Mouse (Mus musculus): ENCODE results near the gene Lax1. TPM values are rescaled to one million over a fixed set of nuclear protein-coding genes. Genes with fewer than 3 reads are reported as not detected.
"Not testable (repeated sequence)": the region's sequence is repeated elsewhere in the genome, so short reads cannot be mapped to it uniquely, and the experiment has no call there.

Gene Lax1
- polyA plus RNA-seq, 1 experiment, result 4.1 TPM

DNA sequence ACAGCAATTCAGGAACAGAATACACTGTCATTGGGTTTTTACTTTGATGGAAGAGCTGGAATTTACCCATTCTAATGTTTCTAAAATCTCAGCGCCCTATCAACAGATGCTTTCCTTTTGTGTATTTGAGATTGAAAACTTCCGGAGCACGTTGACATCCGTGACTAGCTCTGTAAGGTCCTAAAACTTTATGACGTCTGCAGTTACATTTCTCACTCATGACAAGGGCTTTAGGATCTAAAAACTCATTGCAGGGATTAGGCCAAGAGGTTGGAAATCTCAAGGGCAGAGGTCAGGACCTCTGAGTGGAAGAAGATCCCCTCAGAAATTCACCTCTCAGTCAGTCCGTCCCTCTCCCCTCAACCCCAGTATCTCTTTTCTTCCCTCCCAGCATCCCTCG lies 1.6 kb downstream of the Lax1 start:
- DNase-seq (ENCODE audit: low spot score), result no peak

- no peak for DNase-seq (ENCODE audit: low spot score)
Measured at GRCm38 (mm10) chr1:133685749-133686519, 4.0 kb downstream of the Lax1 start.

- DNase-seq (ENCODE audit: low spot score), result no peak
Measured at GRCm38 (mm10) chr1:133671801-133672200, 18.1 kb downstream of the Lax1 start.

GRCm38 (mm10) chr1:133671266-133671665 lies 18.6 kb downstream of the Lax1 start:
- no peak for DNase-seq (ENCODE audit: low spot score)

DNA sequence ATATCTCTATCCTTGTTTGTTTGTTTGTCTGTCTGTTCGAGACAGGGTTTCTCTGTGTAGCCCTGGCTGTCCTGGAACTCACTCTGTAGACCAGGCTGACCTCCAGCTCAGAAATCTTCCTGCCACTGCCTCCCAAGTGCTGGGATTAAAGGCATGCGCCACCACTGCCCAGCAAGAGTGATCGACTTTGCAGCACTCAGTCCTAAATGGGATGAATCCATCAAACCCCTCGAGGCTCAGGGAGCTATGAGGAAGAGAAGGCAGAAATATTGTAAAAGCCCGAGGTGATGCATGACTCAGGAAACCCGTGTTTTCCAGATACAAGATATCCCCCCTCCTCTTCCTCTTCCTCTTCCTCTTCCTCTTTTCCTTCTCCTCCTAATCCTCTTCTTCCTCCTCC lies 19.1 kb downstream of the Lax1 start:
- DNase-seq (ENCODE audit: low spot score), result no peak

DNA sequence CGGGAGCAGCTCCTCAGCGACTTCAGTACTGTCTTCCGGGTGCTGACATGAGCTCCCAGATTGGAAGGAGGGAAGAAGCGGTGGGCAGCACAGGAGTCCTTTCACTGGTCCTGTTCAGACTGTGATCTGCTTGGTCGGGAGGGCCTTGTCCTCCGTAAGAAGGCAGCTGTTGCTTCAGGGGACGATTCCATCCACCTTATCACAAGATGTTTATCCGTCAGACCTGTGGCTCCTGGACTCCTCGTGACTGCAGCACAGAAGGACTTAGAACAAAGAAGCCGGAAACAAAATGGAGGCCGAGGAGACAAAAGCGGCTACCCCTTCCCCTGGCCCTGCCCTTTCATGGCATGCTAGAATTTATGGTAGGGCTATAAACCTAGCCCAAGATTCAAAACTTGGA lies 19.7 kb downstream of the Lax1 start:
- no peak for DNase-seq (ENCODE audit: low spot score)

- no peak for DNase-seq (ENCODE audit: low spot score)
Measured at GRCm38 (mm10) chr1:133668618-133669017, 21.3 kb downstream of the Lax1 start.

DNA sequence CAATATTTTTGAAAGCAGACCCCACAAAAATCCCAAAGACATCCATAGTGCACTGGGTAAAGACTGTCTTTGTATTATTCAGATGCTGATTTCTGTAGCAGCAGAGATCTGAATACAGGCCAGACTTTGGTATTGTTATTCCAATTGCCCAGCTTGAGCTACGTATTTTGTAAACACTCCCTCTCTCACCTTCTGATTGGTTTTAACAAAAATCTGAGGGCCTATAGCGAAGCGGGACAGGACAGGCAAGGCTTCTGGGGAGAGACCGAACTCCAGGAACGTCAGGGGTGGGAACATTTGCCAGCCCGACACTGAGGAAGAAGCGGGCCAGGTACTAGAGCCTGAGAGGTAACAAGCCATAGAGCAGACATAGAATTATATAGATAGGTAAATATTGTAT lies 22.2 kb downstream of the Lax1 start:
- DNase-seq (ENCODE audit: low spot score), result no peak

DNA sequence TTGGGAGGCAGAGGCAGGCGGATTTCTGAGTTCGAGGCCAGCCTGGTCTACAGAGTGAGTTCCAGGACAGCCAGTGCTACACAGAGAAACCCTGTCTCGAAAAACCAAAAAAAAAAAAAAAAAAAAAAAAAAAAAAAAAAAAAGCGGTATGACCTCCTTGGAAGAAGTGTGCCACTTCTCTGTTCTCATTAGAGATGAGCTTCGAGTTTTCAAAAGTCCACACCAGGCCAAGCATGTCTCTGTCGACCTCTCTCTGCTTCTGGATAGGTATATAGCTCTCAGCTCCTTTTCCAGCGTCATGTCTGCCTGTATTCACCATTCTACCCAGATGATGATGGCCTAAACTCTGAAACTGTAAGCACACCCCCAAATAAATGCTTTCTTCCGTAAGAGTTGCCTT lies 24.2 kb downstream of the Lax1 start:
- not testable (repeated sequence) for DNase-seq (ENCODE audit: low spot score)

DNA sequence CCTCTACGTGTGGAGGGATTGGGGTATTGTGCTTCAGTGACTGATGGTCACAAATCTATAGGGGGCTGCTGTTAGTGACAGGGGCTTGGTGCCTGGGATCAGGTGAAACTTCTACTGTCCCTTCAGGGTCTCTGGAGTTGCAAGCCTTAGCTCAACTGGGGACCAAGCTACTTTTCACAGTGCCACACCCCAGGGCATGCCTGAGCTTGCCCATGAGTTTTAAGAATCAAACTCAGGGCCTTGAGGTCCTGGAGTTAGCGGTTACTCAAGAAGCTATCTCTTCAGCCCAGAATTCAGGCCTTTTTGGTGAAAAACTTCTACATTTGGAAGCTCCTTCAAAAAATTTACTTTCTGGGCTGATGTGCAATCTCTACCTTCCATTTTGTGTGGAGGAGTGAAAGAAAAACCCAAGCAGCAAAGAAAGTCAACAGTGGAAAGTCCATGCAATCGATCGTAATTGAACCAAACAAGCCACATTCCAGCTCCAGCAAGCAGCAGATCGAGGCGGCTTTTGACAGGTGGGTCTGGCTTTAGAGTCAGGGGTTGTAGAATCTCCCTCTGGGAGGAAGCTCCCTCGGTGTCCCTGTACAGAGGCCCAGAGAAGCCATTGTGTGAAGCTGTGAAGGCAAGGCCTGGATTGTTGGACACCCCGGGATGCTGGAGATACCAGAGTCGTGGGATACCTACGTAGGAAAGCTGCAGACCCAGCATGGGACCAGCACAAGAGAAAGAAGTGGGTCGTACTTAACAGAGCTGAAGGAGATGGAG lies 25.5 kb downstream of the Lax1 start:
- no peak for DNase-seq (ENCODE audit: low spot score)

- DNase-seq (ENCODE audit: low spot score), result no peak
Measured at GRCm38 (mm10) chr1:133663427-133663826, 26.5 kb downstream of the Lax1 start.

GRCm38 (mm10) chr1:133662941-133663340 lies 27.0 kb downstream of the Lax1 start:
- no peak for DNase-seq (ENCODE audit: low spot score)

- peak; percentile 81 for DNase-seq (ENCODE audit: low spot score)
Measured at GRCm38 (mm10) chr1:133661203-133661933, 28.5 kb downstream of the Lax1 start, which contains the start of gene Gm38394. TSS of gene Gm38394 (minus strand) at chr1:133661318.

DNA sequence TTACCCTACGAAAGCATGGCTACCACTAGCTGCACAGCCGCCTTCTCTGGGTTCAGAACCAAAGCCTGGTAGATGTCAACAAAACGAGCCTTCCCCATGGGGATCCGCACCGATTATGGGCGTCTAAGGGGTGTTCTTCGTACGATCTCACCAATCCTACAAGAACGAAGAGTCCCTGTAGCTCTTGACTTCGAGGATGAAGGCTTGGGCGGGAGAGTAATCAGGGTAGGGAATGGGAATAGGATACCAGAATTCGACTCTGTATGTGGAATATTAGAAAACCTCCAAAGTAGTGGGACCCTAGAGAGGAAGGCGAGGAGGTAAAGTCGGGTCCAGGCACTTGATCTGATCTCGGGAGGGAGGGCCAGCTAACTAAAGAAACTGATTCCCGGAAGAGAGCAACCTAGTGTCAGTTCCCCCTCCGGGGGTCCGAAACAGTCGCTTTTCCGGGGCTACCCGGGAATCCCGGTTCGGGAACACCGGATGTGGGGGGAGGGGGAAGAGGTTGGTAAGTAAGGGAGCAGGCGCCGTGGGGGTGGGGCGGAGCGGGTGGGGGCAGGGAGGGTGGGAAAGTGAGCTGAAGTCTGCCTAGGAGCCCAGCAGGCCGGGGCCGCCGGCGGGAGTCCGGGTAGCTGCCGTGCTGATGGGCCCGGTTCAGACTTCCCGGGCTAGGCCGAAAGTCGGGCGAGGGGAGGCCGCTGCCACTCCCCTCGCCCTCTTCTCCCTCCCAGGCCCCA lies 29.3 kb downstream of the Lax1 start, which contains the start of gene Zbed6:
Zbed6 (minus strand) TSS at position 420 of the 737 bp plus-strand sequence.
- DNase-seq (ENCODE audit: low spot score), result peak; percentile 60

DNA sequence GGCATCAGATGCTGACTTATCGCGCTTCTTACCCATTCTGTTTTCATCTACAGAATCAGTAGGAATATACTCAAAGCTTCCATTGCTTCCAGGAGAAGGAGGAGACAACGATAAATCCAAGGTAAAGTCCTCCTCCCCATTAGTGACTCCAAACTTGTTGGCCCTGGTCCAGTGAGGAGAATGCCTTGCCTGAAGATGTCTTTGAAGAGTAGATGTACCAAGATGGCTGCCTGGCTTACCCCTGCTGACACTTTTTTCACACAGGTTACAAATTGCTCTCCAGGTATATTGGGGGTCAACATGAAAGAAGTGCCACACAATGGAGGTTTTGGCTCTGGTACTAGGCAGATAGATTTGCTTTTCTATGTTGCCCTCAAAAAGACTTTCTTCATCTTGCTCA lies 31.0 kb downstream of the Lax1 start:
- no peak for DNase-seq (ENCODE audit: low spot score)

- DNase-seq (ENCODE audit: low spot score), result no peak
Measured at GRCm38 (mm10) chr1:133656811-133657210, 33.1 kb downstream of the Lax1 start.

DNA sequence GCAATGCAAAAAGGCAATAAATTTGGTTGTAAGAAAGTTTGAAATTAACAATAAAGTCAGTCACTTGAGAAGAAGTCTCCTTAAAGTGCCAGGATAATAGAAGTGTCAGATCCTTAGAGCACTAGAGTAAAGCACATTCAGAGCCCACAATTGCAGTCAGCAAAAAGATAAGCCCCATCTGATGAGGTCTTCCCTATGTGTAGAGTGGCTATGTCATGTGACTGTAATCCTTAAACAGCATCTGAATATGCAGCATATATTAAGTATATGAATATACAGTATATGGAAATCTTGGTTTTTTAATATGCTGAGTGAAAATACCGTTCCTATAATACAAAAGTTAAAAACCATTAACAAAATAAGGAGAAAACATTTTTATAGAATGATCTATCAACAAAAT lies 36.9 kb downstream of the Lax1 start:
- no peak for DNase-seq (ENCODE audit: low spot score)

GRCm38 (mm10) chr1:133650288-133651055 lies 39.4 kb downstream of the Lax1 start:
- DNase-seq (ENCODE audit: low spot score), result no peak

DNA sequence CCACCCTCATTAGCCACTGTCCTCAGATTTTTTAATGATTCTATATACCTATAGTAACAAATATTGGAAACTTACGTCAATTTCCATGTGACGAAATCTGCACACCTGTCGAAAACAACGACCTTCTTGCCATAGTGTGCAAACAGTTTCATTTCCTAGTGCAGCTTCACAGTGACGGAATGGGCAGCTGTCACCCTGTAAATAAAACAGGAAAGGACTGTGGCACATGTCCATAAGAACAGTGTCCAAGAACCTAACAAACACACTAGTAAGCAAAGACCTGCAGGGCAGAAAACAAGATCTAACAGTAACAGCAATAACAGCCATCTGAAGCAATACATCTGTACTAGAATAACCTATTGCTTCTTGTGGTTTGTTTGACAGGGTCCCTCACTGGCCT lies 44.3 kb downstream of the Lax1 start:
- DNase-seq (ENCODE audit: low spot score), result no peak

- no peak for DNase-seq (ENCODE audit: low spot score)
Measured at GRCm38 (mm10) chr1:133641163-133641562, 48.7 kb downstream of the Lax1 start.

GRCm38 (mm10) chr1:133638517-133638916 lies 51.4 kb downstream of the Lax1 start:
- no peak for DNase-seq (ENCODE audit: low spot score)
